Mouse (Mus musculus): ENCODE results near the gene Flii. TPM values are rescaled to one million over a fixed set of nuclear protein-coding genes. Genes with fewer than 3 reads are reported as not detected.

Flii gene
- total RNA-seq, 2 experiments from 2014 or later: 96.1 to 103 TPM

- Histone ChIP-seq H3K27ac (peak within 1 kb of the TSS; percentile 92), H3K4me3 (peak within 1 kb of the TSS; percentile 96)
- no peak for TF ChIP-seq CTCF (IDR thresholded peaks at IDR 0.05)
- intact Hi-C loops (cut with DNase I): loop anchor here (1.0 to 5.0 kb wide), 2 partner anchors 28 to 393 kb away; partner anchors contain the start of gene Flii
- DNase-seq: peak; percentile 94
Observed at GRCm38 (mm10) chr11:60699524-60700075, 27.5 kb downstream of the Flii start, which contains the start of gene Llgl1. Gene Llgl1, plus strand, starts transcription at chr11:60699723.

- peak; percentile 82 for DNase-seq
- peak overlapping the region; percentile 92 for H3K27ac ChIP-seq
- TF ChIP-seq CTCF (IDR thresholded peaks at IDR 0.05): no peak
- H3K4me3 ChIP-seq: peak overlapping the region; percentile 96
- intact Hi-C loops (cut with DNase I): loop anchor here (1.0 to 5.0 kb wide), 2 partner anchors 28 to 393 kb away; partner anchors contain the start of gene Flii
Observed at GRCm38 (mm10) chr11:60698806-60699523, 28.1 kb downstream of the Flii start.

- peak; percentile 65 for TF ChIP-seq CTCF (IDR thresholded peaks at IDR 0.05)
- no peak overlapping the region for H3K4me3 ChIP-seq
- intact Hi-C loops (cut with DNase I): loop anchor here (1.0 to 5.0 kb wide), 3 partner anchors 132 to 395 kb away; no protein-coding TSS in a partner anchor
- peak overlapping the region; percentile 92 for H3K27ac ChIP-seq
- no peak for DNase-seq
Observed at GRCm38 (mm10) chr11:60697561-60697960, 29.5 kb downstream of the Flii start.

- H3K27ac ChIP-seq: no peak overlapping the region
- no peak for TF ChIP-seq CTCF (IDR thresholded peaks at IDR 0.05)
- H3K4me3 ChIP-seq: no peak overlapping the region
- intact Hi-C loops (cut with DNase I): loop anchor here (2.0 to 5.0 kb wide), 2 partner anchors 185 to 396 kb away; no protein-coding TSS in a partner anchor
- no peak for DNase-seq
Observed at GRCm38 (mm10) chr11:60696165-60696564, 30.9 kb downstream of the Flii start.

Small RNAs within 50 kb of the gene (microRNA-seq; reads per million reads assigned to microRNA genes)
- not detected for gene Mir5100

Other genes with a start within 250 kb of the Flii start
- gene Alkbh5, start 190.9 kb downstream of the Flii start, total RNA-seq (2021): 100 to 1,000 TPM; 115 to 122 TPM
- 1 to 10 TPM; 9.0 to 9.5 TPM for gene Llgl1, start 27.5 kb downstream of the Flii start, total RNA-seq (2021)
- gene Mief2, start 1.1 kb upstream of the Flii start, total RNA-seq (2021): 10 to 100 TPM; 61.9 to 91.0 TPM
- 1 to 10 TPM; 4.5 to 4.7 TPM for gene Top3a, start 50.1 kb upstream of the Flii start, total RNA-seq (2021)
- gene Smcr8, start 50.3 kb upstream of the Flii start, total RNA-seq (2021): 10 to 100 TPM; 19.8 to 20.1 TPM
- 10 to 100 TPM in 1 of 2 experiments, 1 to 10 TPM in 1; 8.3 to 10.0 TPM for gene Shmt1, start 84.5 kb upstream of the Flii start, total RNA-seq (2021)
- 10 to 100 TPM; 20.8 to 23.0 TPM for gene Dhrs7b, start 103.4 kb upstream of the Flii start, total RNA-seq (2021)
- gene Tmem11, start 152.0 kb upstream of the Flii start, total RNA-seq (2021): 10 to 100 TPM; 41.4 to 41.6 TPM
- 10 to 100 TPM in 1 of 2 experiments, 1 to 10 TPM in 1; 8.6 to 10.4 TPM for gene Natd1, start 187.5 kb upstream of the Flii start, total RNA-seq (2021)
- gene Map2k3, start 204.8 kb upstream of the Flii start, total RNA-seq (2021): 100 to 1,000 TPM; 136 to 159 TPM